Mouse (Mus musculus) bone marrow, adult 2 months (tissue): ENCODE results near the gene Lrpprc.

Experiments used
- CTCF ChIP-seq: fragments of 200-500 bp; IDR thresholded peaks from 2 replicates; pipeline ENCODE4 v1.5.1; 2011; ENCODE audit warnings: low read length, control low read depth; ENCODE audit not compliant: control insufficient read depth, insufficient read depth
- POLR2A ChIP-seq: fragments of 200-500 bp; IDR thresholded peaks from 2 replicates; pipeline ENCODE4 v1.6.1; 2011; ENCODE audit warnings: low read depth, mild to moderate bottlenecking, control low read depth, low read length, borderline replicate concordance; ENCODE audit not compliant: control insufficient read depth

- no peak for TF ChIP-seq CTCF
- TF ChIP-seq POLR2A: no peak
Measured at GRCm38 (mm10) chr17:84750130-84750529, 40.5 kb downstream of the Lrpprc start.
